Mouse (Mus musculus) kidney, embryonic 14.5 days (tissue): ENCODE results near the gene Ank2. TPM values are rescaled to one million over a fixed set of nuclear protein-coding genes. Genes with fewer than 3 reads are reported as not detected.

Source experiments
- ATAC-seq: fragments of 200-750 bp; cut with Nextera tagmentation; 2 replicates; pipeline ENCODE4 v1.8.0; 2017; ENCODE audit warnings: moderate number of reproducible peaks, mild to moderate bottlenecking, moderate TSS enrichment, moderate library complexity; ENCODE audit not compliant: low FRiP score, low TSS enrichment
- H3K27ac ChIP-seq: fragments of 300-500 bp; sonication (generic); 2 replicates; pipeline ENCODE4 v1.5.1; 2014; ENCODE audit warnings: low read depth, mild to moderate bottlenecking, low read length, moderate library complexity, mixed read lengths
- H3K27me3 ChIP-seq: fragments of 300-500 bp; sonication (generic); 2 replicates; pipeline ENCODE4 v1.6.1; 2014; ENCODE audit warnings: mild to moderate bottlenecking, low read length; ENCODE audit not compliant: control insufficient read depth, insufficient read depth
- H3K36me3 ChIP-seq: fragments of 300-500 bp; sonication (generic); 2 replicates; pipeline ENCODE4 v1.6.1; 2014; ENCODE audit warnings: low read length, mixed read lengths; ENCODE audit not compliant: control insufficient read depth, insufficient read depth
- H3K4me1 ChIP-seq: fragments of 300-500 bp; sonication (generic); 2 replicates; pipeline ENCODE4 v1.6.1; 2014; ENCODE audit warnings: low read length, mixed read lengths; ENCODE audit not compliant: control insufficient read depth, insufficient read depth
- H3K4me2 ChIP-seq: fragments of 300-500 bp; sonication (generic); replicated peaks from 2 replicates; pipeline ENCODE4 v1.6.1; 2014; ENCODE audit warnings: low read depth, mild to moderate bottlenecking, low read length
- H3K4me3 ChIP-seq: fragments of 300-500 bp; sonication (generic); 2 replicates; pipeline ENCODE4 v1.5.1; 2014; ENCODE audit warnings: mild to moderate bottlenecking, low read length
- H3K9ac ChIP-seq: fragments of 300-500 bp; sonication (generic); 2 replicates; pipeline ENCODE4 v1.6.1; 2014; ENCODE audit warnings: low read depth, mild to moderate bottlenecking, low read length, moderate library complexity
- H3K9me3 ChIP-seq: fragments of 300-500 bp; sonication (generic); 2 replicates; pipeline ENCODE4 v1.6.1; 2016; ENCODE audit warnings: low read length; ENCODE audit not compliant: control insufficient read depth
- WGBS: fragments of 180-500 bp; shearing (Covaris S2); extraction: QIAGEN DNeasy Blood & Tissue Kit; methylation state at CpG from one replicate; pipeline ENCODE4 v1.1.7; 2014; 5-methylcytosine and 5-hydroxymethylcytosine counted together
- polyA plus RNA-seq: library from polyadenylated mRNA; unstranded; fragments of >200 nt; fragmentation: Nextera tagmentation; extraction: Ambion mirVana; gene quantifications from 2 replicates; pipeline ENCODE4 v1.2.1, GENCODE M21; 2014

Gene Ank2
- polyA plus RNA-seq, 1 experiment from 2014 or later: 11.5 TPM

DNA sequence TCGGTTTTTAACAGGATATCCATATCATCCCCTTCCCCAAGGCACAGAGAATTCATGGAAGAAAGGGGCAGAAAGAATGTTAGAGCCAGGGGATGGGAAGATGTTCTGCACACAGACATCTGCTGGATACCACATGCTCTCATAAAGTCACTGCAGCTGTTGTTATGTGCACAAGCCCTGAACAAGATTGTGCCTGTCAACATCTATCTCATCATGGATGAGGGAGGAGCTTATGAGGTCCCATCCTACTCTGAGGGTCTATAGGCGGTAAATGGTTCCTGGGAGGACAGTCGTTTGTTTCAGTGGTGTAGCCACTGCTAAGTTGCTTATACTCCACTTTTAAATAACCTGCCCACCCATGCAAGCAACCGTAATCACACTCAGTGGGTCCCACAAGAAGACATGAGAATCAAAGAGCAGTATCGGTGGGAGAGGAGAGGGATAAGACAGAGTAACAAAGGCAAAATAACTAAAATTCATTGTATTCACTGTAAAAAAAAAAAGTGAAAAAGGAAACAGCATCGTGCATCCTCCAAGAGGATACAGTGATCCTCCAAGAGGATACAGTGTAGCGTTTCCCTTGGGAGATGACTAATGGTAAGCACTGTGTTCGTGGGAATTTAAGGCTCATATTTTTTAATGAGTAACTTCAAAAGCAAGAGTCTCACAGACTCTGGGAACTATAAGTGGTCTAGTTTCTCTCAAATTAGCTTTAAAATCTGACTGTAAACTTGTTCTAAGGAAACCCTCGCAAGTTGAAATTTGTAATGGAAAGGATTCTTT is 136.3 kb downstream of the Ank2 start:
- no peak overlapping the region for H3K4me3 ChIP-seq
- no peak overlapping the region for H3K9ac ChIP-seq
- H3K27ac ChIP-seq: no peak overlapping the region
- H3K4me2 ChIP-seq: no peak overlapping the region
- no peak for ATAC-seq
- no peaks in the 10 kb centered on the region for H3K9me3 ChIP-seq
- H3K36me3 ChIP-seq: no peaks in the 10 kb centered on the region
- H3K4me1 ChIP-seq: no peaks in the 10 kb centered on the region
- WGBS: 85% methylated on average over 9 of the region's 9 CpGs
- H3K27me3 ChIP-seq: no peaks in the 10 kb centered on the region

DNA sequence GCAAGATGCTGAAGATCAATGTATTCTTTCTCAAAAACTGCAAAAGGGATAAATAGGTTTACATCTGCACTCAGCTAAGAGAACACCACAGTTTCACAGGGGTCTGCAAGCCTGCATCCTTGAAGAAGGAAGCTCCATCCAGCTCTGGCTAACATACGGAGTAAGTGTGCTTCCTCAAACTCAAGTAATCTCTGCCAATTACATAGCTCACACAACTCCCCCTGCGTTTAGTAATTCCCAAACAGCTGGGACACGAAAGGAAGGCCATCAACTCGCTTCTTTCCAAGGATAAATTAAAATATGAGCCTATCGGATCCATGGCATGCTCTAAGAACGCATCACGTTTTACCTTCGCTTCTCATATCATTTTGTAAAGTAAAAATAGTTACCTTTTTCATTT is 137.3 kb downstream of the Ank2 start:
- Histone ChIP-seq H3K4me2 (no peak overlapping the region), H3K4me3 (no peak overlapping the region), H3K4me1 (no peaks in the 10 kb centered on the region), H3K27me3 (no peaks in the 10 kb centered on the region), H3K27ac (no peak overlapping the region), H3K9ac (no peak overlapping the region), H3K36me3 (no peaks in the 10 kb centered on the region), H3K9me3 (no peaks in the 10 kb centered on the region)
- ATAC-seq: no peak
- WGBS: 86% methylated on average over 8 of the region's 8 CpGs

DNA sequence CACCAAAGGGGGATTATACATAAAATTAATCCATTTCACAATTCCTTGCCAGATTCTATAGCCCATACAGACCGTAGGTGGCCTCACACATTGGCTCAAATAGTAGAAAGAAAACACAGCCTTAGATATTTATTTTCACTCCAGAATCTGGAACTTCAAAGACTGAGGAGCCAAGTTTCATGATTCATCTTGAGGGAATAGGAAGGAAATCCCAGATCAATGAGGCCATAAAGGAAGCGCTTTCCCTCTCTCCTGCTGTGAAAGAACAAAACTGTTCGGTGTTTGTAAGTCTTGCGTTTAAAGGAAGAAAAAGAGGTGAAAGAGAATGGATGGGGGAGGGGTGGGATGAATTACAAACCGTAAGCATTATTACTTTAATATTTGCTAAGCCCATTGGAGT is 137.8 kb downstream of the Ank2 start:
- Histone ChIP-seq H3K27me3 (no peaks in the 10 kb centered on the region), H3K4me1 (no peaks in the 10 kb centered on the region), H3K36me3 (no peaks in the 10 kb centered on the region), H3K4me2 (no peak overlapping the region), H3K4me3 (no peak overlapping the region), H3K27ac (no peak overlapping the region), H3K9ac (no peak overlapping the region), H3K9me3 (no peaks in the 10 kb centered on the region)
- 50% methylated on average over 5 of the region's 5 CpGs for WGBS
- no peak for ATAC-seq

DNA sequence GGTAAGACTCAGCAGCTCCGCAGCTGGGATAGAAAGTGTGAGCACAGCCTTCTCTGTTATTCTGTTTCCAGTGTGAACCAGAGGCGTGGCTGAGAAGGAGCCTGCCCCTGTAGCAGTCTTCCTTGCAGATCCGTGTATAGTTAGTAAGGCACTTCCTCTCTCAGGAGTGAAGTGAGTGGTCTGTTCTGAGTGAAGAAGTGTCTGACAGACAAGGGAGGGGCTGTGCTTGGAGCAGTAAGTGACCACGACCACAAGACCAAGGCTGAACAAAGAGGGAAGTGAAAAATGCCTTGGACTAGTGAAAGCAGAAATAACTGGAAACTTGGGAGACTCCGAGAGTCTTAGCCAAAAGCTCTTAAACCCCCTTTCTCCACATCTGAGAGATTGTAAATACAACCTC is 143.9 kb downstream of the Ank2 start:
- no peak overlapping the region for H3K27ac ChIP-seq
- H3K36me3 ChIP-seq: no peaks in the 10 kb centered on the region
- no peak overlapping the region for H3K4me3 ChIP-seq
- no peak for ATAC-seq
- H3K9me3 ChIP-seq: no peaks in the 10 kb centered on the region
- 45% methylated on average over 5 of the region's 5 CpGs for WGBS
- H3K9ac ChIP-seq: no peak overlapping the region
- H3K4me1 ChIP-seq: no peaks in the 10 kb centered on the region
- no peaks in the 10 kb centered on the region for H3K27me3 ChIP-seq
- H3K4me2 ChIP-seq: no peak overlapping the region

DNA sequence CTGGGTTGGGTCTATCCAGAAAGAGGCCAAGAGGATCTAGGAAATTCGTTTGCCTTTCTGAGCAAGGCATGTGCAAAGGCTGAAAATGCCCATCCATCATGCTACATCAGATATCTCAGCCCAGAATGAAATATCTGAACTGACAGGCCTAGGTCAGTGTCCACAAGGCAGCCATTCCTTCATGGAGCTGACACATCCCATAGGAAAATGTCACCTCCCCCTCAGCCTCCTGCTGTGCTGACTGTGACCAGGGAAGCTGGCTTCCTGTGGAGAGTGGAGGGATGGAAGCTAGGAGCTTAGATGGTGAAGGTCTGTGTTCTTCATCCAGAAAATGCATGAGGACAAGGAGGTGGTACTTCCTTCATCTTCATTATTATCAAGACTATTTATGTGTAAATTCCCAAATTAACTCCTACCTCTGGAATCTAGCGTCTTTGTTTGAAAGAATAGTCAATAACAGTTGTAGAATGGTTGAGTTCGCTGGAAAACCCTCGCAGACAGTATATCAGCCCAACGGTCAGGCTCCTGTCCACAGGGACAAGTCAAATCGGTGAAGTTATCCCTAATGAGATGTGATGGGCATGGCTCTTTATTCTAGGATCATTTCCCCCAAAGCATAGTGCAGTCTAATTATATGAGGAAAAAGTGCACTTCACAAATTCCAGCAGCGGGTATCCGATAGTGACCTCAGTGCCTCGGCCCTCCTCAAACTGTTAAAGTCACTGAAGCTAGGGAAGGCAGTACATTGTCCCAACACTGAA is 148.4 kb downstream of the Ank2 start:
- H3K27ac ChIP-seq: no peak overlapping the region
- no peaks in the 10 kb centered on the region for H3K36me3 ChIP-seq
- no peaks in the 10 kb centered on the region for H3K27me3 ChIP-seq
- no peak overlapping the region for H3K4me2 ChIP-seq
- no peak for ATAC-seq
- no peaks in the 10 kb centered on the region for H3K9me3 ChIP-seq
- WGBS: 89% methylated on average over 9 of the region's 9 CpGs
- no peaks in the 10 kb centered on the region for H3K4me1 ChIP-seq
- H3K9ac ChIP-seq: no peak overlapping the region
- no peak overlapping the region for H3K4me3 ChIP-seq

DNA sequence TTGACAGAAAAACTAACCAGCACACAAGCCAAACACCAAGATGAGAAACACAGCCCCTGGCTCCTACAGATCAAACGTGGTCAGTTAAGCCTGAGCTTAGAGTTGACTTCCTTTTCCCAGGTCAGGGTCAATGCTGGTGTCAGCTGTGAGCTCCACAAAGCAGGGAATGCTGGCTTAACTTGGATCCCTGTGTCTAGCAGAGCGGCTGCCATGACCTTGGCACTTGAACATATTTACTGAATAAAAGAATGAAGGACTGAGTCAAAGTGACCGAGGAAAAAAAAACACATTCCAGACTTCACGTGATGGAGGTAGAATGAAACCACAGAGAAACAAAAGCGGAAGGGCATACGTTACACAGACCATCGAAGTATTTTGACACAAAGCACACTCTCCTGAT is 150.2 kb downstream of the Ank2 start:
- Histone ChIP-seq H3K9me3 (no peaks in the 10 kb centered on the region), H3K27ac (no peak overlapping the region), H3K27me3 (no peaks in the 10 kb centered on the region), H3K36me3 (no peaks in the 10 kb centered on the region), H3K4me1 (no peaks in the 10 kb centered on the region), H3K9ac (no peak overlapping the region), H3K4me2 (no peak overlapping the region), H3K4me3 (no peak overlapping the region)
- WGBS: 81% methylated on average over 7 of the region's 7 CpGs
- no peak for ATAC-seq

DNA sequence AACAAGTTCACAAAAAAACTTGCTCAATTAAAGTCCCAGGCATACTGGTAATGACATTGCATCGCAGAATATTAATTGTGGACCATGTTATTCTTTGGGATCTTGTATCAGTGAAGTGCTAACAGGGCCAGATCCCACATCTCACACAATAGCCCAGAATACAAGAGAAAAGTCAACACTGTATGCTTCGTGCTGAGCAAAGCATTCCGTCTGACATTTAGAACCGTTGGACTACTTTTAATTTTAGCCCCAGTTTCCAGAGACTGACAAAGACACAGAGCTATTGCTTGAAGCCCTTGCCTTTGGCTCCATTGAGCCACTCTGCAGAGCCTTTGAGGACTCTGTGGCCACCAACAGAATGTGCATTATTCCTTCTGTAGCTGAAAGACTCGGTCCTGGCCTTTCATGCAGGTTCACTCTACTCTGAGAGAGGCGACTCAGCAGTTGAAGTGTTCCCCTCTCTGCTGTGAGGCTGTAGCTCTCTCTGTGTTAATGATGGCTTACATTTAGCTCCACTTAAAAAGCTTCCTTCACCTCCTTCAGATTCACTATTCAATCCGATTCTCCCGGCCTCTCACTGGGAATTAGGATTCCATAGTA is 153.2 kb downstream of the Ank2 start:
- no peak for ATAC-seq
- H3K4me3 ChIP-seq: no peak overlapping the region
- 78% methylated on average over 8 of the region's 8 CpGs for WGBS
- no peak overlapping the region for H3K4me2 ChIP-seq
- no peaks in the 10 kb centered on the region for H3K27me3 ChIP-seq
- H3K4me1 ChIP-seq: no peaks in the 10 kb centered on the region
- no peak overlapping the region for H3K9ac ChIP-seq
- no peak overlapping the region for H3K27ac ChIP-seq
- no peaks in the 10 kb centered on the region for H3K36me3 ChIP-seq
- no peaks in the 10 kb centered on the region for H3K9me3 ChIP-seq

DNA sequence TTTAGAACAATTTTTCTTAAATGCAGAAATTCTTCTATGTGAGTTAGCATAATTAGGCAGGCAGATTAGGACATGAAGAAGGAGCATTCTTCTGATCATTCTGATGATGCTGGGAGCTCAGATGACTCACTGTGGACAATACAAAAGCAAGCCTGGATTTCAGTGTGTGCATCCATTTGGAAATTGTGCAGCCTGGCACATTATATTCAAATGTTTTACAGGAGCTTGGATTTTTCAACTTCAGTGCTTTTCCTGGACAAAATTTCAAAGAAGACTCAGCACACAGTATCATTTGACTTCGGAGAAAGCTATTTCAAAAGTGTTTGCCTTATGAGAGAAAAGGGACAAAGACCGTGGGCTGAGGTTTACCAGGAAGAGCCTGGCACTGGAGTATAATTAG is 157.8 kb downstream of the Ank2 start:
- H3K9ac ChIP-seq: no peak overlapping the region
- H3K4me3 ChIP-seq: no peak overlapping the region

DNA sequence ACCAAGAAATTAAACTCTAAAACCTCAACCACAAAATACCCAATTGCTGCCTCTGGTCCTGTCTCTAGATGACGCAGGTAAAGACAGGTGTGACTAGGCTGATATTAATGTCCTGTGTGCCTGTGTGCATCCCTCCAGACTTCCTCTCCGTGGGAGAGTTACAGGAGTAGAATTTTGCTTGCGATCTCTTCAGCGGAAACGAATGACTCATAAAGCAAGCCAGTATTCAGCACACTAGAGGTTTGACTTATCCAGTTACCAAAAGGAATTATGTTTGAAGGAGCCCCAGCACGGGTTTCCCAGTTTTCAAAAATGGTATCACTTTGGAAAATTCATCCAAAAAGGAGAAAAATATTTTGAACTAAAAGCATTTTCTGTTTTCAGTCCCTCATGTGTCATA is 164.3 kb downstream of the Ank2 start:
- Histone ChIP-seq H3K9ac (no peak overlapping the region), H3K27ac (no peak overlapping the region), H3K36me3 (no peaks in the 10 kb centered on the region), H3K27me3 (no peaks in the 10 kb centered on the region), H3K4me2 (no peak overlapping the region), H3K4me1 (no peaks in the 10 kb centered on the region), H3K4me3 (no peak overlapping the region), H3K9me3 (no peaks in the 10 kb centered on the region)
- ATAC-seq: no peak
- 87% methylated on average over 6 of the region's 6 CpGs for WGBS

More for the DNA sequence above, 157.8 kb downstream of the Ank2 start:
- H3K36me3 ChIP-seq: no peaks in the 10 kb centered on the region
- 91% methylated on average over 2 of the region's 2 CpGs for WGBS
- no peaks in the 10 kb centered on the region for H3K27me3 ChIP-seq
- no peak for ATAC-seq
- H3K27ac ChIP-seq: no peak overlapping the region
- no peak overlapping the region for H3K4me2 ChIP-seq
- no peaks in the 10 kb centered on the region for H3K4me1 ChIP-seq
- H3K9me3 ChIP-seq: no peaks in the 10 kb centered on the region
